Mouse (Mus musculus): Measurements from ENCODE around the gene Nedd4. TPM values are rescaled to one million over a fixed set of nuclear protein-coding genes. Genes with fewer than 3 reads are reported as not detected.
"Not testable (repeated sequence)": the region's sequence is repeated elsewhere in the genome, so short reads cannot be mapped to it uniquely, and the experiment has no call there.

Gene Nedd4
- polyA plus RNA-seq, 1 experiment from 2014 or later, result 546 TPM

GRCm38 (mm10) chr9:72665517-72665916 lies 3.4 kb downstream of the Nedd4 start:
- H3K9me3 ChIP-seq (replicated peaks), result no peaks in the 10 kb centered on the region
- no peak for ATAC-seq (ENCODE audit: insufficient number of reproducible peaks, low FRiP score, low TSS enrichment, low read depth)
- peaks cover 51% of the 10 kb centered on the region for H3K4me1 ChIP-seq
- 0 out of 2 replicates have a peak overlapping the region, but pooled peaks have one; percentile 1 for H3K27ac ChIP-seq (replicated peaks)
- peak overlapping the region; percentile 74 for H3K4me2 ChIP-seq (replicated peaks)
- peak overlapping the region; percentile 91 for H3K4me3 ChIP-seq (replicated peaks)
- 45% methylated on average over 7 of the region's 7 CpGs for WGBS
- H3K9ac ChIP-seq, result no peak overlapping the region
- no peaks in the 10 kb centered on the region for H3K27me3 ChIP-seq
- peaks cover 47% of the 10 kb centered on the region for H3K36me3 ChIP-seq

DNA sequence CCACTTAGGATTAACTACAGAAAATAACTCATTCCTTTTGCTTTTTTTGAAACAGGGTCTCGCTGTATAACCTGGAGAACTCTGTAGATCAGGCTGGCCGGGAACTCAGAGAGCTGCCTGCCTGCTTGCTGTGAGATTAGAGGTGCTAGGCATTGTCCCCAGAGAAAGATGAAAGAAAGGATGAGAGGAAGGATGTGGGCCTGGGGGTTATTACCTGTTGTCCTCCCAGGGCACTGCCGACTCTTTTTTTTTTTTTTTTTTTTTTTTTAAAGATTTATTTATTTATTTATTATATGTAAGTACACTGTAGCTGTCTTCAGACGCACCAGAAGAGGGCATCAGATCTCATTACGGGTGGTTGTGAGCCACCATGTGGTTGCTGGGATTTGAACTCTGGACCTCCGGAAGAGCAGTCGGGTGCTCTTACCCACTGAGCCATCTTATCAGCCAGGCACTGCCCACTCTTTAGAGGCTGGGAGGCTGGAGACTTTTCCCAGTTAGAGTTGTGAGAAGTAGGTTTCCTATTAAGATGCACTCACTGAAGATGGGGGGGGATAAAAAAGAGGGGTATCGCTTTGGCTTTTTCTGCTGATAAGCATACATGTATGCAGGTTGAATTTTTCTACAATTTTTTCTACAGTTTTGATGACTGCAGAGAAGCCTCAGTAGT lies 4.3 kb downstream of the Nedd4 start:
- H3K9me3 ChIP-seq (replicated peaks); ATAC-seq (ENCODE audit: insufficient number of reproducible peaks, low FRiP score, low TSS enrichment, low read depth); H3K9ac ChIP-seq; H3K4me2 ChIP-seq (replicated peaks); H3K4me3 ChIP-seq (replicated peaks); H3K27me3 ChIP-seq: not testable (repeated sequence)
- WGBS, result 71% methylated on average over 6 of the region's 8 CpGs
- peaks cover 51% of the 10 kb centered on the region for H3K36me3 ChIP-seq
- peak overlapping the region; percentile 3; the same call in 1 of the 2 replicates for H3K27ac ChIP-seq (replicated peaks)
- peaks cover 48% of the 10 kb centered on the region for H3K4me1 ChIP-seq

DNA sequence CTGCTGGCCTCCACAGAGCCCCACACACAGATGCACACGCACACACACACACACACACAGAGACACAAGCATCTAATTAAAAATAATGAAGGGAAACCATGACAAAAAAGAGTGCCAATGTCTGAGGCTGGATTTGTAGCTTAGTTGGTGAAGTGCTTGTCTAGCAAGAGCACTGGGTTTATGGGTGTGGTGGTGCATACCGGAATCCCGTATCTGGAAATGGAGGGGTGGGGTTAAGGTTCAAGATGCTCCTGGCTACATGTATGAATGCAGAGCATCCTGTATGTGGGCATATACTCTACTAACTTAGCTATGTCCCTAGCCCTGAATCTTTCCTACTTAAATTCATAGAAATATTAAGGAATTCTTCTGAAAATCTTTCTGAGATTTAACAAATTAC lies 5.0 kb downstream of the Nedd4 start:
- no peak for ATAC-seq (ENCODE audit: insufficient number of reproducible peaks, low FRiP score, low TSS enrichment, low read depth)
- Histone ChIP-seq H3K4me2 (replicated peaks) (no peak overlapping the region), H3K36me3 (peaks cover 56% of the 10 kb centered on the region), H3K4me3 (replicated peaks) (no peak overlapping the region), H3K27ac (replicated peaks) (peak overlapping the region; percentile 3; the same call in 1 of the 2 replicates), H3K9me3 (replicated peaks) (no peaks in the 10 kb centered on the region), H3K9ac (no peak overlapping the region), H3K4me1 (peaks cover 48% of the 10 kb centered on the region), H3K27me3 (no peaks in the 10 kb centered on the region)
- WGBS, result 64% methylated on average over 3 of the region's 3 CpGs

DNA sequence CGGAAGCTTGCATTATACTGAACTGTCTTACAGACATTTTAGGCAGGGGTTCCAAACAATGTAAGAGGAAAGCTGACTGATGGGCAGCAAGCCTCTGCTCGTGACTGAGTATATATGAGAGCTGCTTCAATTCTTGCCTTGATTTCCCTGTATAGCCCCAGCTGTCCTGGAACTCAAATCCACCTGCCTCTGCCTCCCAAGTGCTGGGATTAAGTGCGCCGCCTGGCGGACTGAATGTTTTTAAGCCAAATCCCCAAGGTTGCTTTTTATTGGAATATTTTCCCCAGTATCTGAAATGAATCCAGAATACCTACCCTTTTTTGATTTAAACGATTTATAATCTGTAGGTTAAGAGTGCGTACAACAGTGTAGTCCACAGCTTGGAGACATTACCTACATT lies 7.2 kb downstream of the Nedd4 start:
- Histone ChIP-seq H3K27ac (replicated peaks) (peak overlapping the region; percentile 28; the same call in 1 of the 2 replicates), H3K9me3 (replicated peaks) (no peaks in the 10 kb centered on the region), H3K9ac (no peak overlapping the region), H3K4me3 (replicated peaks) (no peak overlapping the region), H3K4me2 (replicated peaks) (no peak overlapping the region), H3K4me1 (peaks cover 41% of the 10 kb centered on the region), H3K27me3 (no peaks in the 10 kb centered on the region), H3K36me3 (peaks cover 74% of the 10 kb centered on the region)
- WGBS, result 72% methylated on average over 7 of the region's 7 CpGs
- no peak for ATAC-seq (ENCODE audit: insufficient number of reproducible peaks, low FRiP score, low TSS enrichment, low read depth)

DNA sequence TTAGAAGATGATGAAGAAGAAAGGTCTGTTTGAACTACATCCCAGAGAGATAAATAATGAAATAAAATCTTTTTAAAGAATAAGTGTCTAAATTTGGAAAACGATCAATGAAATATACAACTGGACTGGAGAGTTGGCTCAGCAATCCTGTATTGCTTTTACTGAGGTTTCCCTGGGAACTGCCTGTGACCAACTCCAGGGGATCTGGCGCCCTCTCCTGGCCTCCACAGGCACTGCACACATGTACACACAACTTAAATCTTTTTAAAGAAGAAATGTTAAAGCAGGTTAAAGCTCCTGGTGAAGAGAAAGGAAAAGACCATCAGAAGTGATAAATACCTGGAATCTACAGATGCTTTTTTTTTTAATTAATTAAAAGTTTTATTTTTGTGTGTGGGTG lies 10.2 kb downstream of the Nedd4 start:
- H3K27me3 ChIP-seq, result no peaks in the 10 kb centered on the region
- 26% methylated on average over 2 of the region's 2 CpGs for WGBS
- no peak overlapping the region for H3K4me2 ChIP-seq (replicated peaks)
- H3K4me1 ChIP-seq, result peaks cover 16% of the 10 kb centered on the region; the same call in 1 of the 2 replicates
- no peak overlapping the region for H3K9ac ChIP-seq
- no peaks in the 10 kb centered on the region for H3K9me3 ChIP-seq (replicated peaks)
- H3K27ac ChIP-seq (replicated peaks), result no peak overlapping the region
- H3K4me3 ChIP-seq (replicated peaks), result no peak overlapping the region
- no peak for ATAC-seq (ENCODE audit: insufficient number of reproducible peaks, low FRiP score, low TSS enrichment, low read depth)
- H3K36me3 ChIP-seq, result peaks cover 73% of the 10 kb centered on the region

DNA sequence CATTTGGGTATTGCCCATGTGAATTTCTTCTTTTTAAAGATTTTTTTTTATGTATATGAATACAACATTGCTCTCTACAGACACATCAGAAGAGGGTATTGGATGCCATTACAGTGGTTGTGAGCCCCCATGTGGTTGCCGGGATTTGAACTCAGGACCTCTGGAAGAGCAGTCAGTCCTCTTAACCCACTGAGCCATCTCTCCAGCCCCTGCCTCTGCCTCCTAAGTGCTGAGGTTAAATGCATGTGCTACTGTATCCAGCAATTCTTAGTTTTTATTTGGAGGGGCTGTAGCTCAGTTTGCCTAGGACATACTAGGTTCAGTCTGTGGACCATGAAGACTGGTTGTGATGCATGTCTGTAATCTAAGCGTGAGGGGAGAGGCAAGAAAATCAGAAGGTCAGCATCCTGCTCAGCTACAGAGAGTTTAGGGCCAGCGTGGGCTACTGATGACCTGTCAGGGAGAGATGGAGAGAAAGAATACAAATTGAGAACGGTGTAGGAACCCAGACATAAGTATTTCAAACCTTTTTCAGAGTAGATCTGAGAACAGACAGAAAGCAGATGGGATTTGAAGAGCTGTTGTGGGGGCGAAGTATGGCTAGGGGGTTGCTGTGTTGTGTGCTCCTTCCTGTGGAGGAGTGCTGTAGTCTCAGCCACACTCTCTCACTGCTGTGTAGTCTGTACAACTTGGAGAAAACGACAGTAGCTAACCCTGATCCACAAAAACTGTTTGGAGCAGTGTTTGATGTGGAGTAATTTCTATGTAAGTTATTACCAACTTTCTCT lies 13.0 kb downstream of the Nedd4 start:
- 87% methylated on average over 6 of the region's 6 CpGs for WGBS
- Histone ChIP-seq H3K27ac (replicated peaks) (no peak overlapping the region), H3K36me3 (peaks cover 74% of the 10 kb centered on the region), H3K9me3 (replicated peaks) (no peaks in the 10 kb centered on the region), H3K9ac (no peak overlapping the region), H3K4me3 (replicated peaks) (no peak overlapping the region), H3K4me1 (peaks cover 2% of the 10 kb centered on the region; the same call in 1 of the 2 replicates), H3K4me2 (replicated peaks) (no peak overlapping the region), H3K27me3 (no peaks in the 10 kb centered on the region)
- ATAC-seq (ENCODE audit: insufficient number of reproducible peaks, low FRiP score, low TSS enrichment, low read depth), result no peak

GRCm38 (mm10) chr9:72675745-72676200 lies 13.6 kb downstream of the Nedd4 start:
- no peak overlapping the region for H3K4me3 ChIP-seq (replicated peaks)
- no peak overlapping the region for H3K27ac ChIP-seq (replicated peaks)
- H3K4me2 ChIP-seq (replicated peaks), result no peak overlapping the region
- H3K4me1 ChIP-seq, result no peaks in the 10 kb centered on the region
- H3K36me3 ChIP-seq, result peaks cover 72% of the 10 kb centered on the region
- H3K27me3 ChIP-seq, result no peaks in the 10 kb centered on the region
- H3K9me3 ChIP-seq (replicated peaks), result no peaks in the 10 kb centered on the region
- no peak overlapping the region for H3K9ac ChIP-seq
- no peak for ATAC-seq (ENCODE audit: insufficient number of reproducible peaks, low FRiP score, low TSS enrichment, low read depth)
- WGBS, result 77% methylated on average over 3 of the region's 3 CpGs

GRCm38 (mm10) chr9:72677659-72678058 lies 15.5 kb downstream of the Nedd4 start:
- H3K9ac ChIP-seq, result no peak overlapping the region
- no peaks in the 10 kb centered on the region for H3K9me3 ChIP-seq (replicated peaks)
- H3K4me1 ChIP-seq, result no peaks in the 10 kb centered on the region
- 89% methylated on average over 5 of the region's 5 CpGs for WGBS
- H3K27me3 ChIP-seq, result no peaks in the 10 kb centered on the region
- no peak overlapping the region for H3K4me3 ChIP-seq (replicated peaks)
- ATAC-seq (ENCODE audit: insufficient number of reproducible peaks, low FRiP score, low TSS enrichment, low read depth), result no peak
- no peak overlapping the region for H3K4me2 ChIP-seq (replicated peaks)
- peaks cover 77% of the 10 kb centered on the region for H3K36me3 ChIP-seq
- no peak overlapping the region for H3K27ac ChIP-seq (replicated peaks)

- Histone ChIP-seq H3K4me1 (no peaks in the 10 kb centered on the region), H3K36me3 (peaks cover 73% of the 10 kb centered on the region), H3K27me3 (no peaks in the 10 kb centered on the region), H3K4me3 (replicated peaks) (no peak overlapping the region), H3K27ac (replicated peaks) (no peak overlapping the region), H3K4me2 (replicated peaks) (no peak overlapping the region), H3K9ac (no peak overlapping the region), H3K9me3 (replicated peaks) (no peaks in the 10 kb centered on the region)
- WGBS, result 76% methylated on average over 4 of the region's 4 CpGs
- ATAC-seq (ENCODE audit: insufficient number of reproducible peaks, low FRiP score, low TSS enrichment, low read depth), result no peak
Observed at GRCm38 (mm10) chr9:72678771-72679170, 16.6 kb downstream of the Nedd4 start.

- Histone ChIP-seq H3K27ac (replicated peaks) (no peak overlapping the region), H3K9me3 (replicated peaks) (no peaks in the 10 kb centered on the region), H3K27me3 (no peaks in the 10 kb centered on the region), H3K36me3 (peaks cover 65% of the 10 kb centered on the region), H3K9ac (no peak overlapping the region), H3K4me1 (no peaks in the 10 kb centered on the region), H3K4me2 (replicated peaks) (no peak overlapping the region), H3K4me3 (replicated peaks) (no peak overlapping the region)
- ATAC-seq (ENCODE audit: insufficient number of reproducible peaks, low FRiP score, low TSS enrichment, low read depth), result no peak
- 90% methylated on average over 8 of the region's 8 CpGs for WGBS
Observed at GRCm38 (mm10) chr9:72681652-72682228, 19.6 kb downstream of the Nedd4 start.

DNA sequence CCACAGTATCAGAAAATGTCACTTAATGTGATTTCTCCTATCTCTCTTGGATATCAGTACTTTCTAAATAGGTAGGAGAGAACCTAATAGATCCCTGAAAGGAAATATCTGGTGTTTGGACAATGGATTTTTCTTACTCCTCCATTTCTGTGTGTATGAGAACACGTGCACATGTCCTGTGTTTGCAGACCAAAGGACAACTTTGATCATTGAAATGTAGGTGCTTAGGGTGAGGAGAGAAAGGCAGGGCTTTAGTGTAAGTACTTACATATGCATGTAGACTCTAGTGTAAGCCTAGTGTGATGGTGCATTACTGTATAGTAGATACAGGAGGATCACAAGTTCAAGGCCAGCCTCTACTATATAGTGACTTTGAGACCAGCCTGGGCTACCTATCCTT lies 21.1 kb downstream of the Nedd4 start:
- no peak for ATAC-seq (ENCODE audit: insufficient number of reproducible peaks, low FRiP score, low TSS enrichment, low read depth)
- Histone ChIP-seq H3K36me3 (peaks cover 69% of the 10 kb centered on the region), H3K4me3 (replicated peaks) (no peak overlapping the region), H3K4me2 (replicated peaks) (no peak overlapping the region), H3K9me3 (replicated peaks) (no peaks in the 10 kb centered on the region), H3K4me1 (no peaks in the 10 kb centered on the region), H3K9ac (no peak overlapping the region), H3K27me3 (no peaks in the 10 kb centered on the region), H3K27ac (replicated peaks) (no peak overlapping the region)
- 92% methylated on average over 1 of the region's 1 CpGs for WGBS

Data from embryonic facial prominence, embryonic 15.5 days (tissue).